Mouse (Mus musculus) forebrain, embryonic 14.5 days (tissue): ENCODE results near the gene Shisa8. TPM values are rescaled to one million over a fixed set of nuclear protein-coding genes. Genes with fewer than 3 reads are reported as not detected.

Experiments
- ATAC-seq: fragments of 200-750 bp; cut with Nextera tagmentation; 2 replicates; pipeline ENCODE4 v1.8.0; 2017; ENCODE audit warnings: mild to moderate bottlenecking, moderate library complexity
- DNase-seq: peaks from one replicate; pipeline ENCODE4 v3.0.0-alpha.2; 2015; ENCODE audit warnings: low spot score
- H3K27ac ChIP-seq: fragments of 300-500 bp; sonication (generic); 2 replicates; pipeline ENCODE4 v1.5.1; 2014; ENCODE audit warnings: low read depth, mild to moderate bottlenecking, control low read depth, low read length, moderate library complexity
- H3K27me3 ChIP-seq: fragments of 300-500 bp; sonication (generic); replicated peaks from 2 replicates; pipeline ENCODE4 v1.6.1; 2014; ENCODE audit warnings: low read length, control low read depth, mixed read lengths; ENCODE audit not compliant: control insufficient read depth, insufficient read depth
- H3K36me3 ChIP-seq: fragments of 300-500 bp; sonication (generic); 2 replicates; pipeline ENCODE4 v1.6.1; 2014; ENCODE audit warnings: low read length, control low read depth; ENCODE audit not compliant: control insufficient read depth, insufficient read depth
- H3K4me1 ChIP-seq: fragments of 300-500 bp; sonication (generic); 2 replicates; pipeline ENCODE4 v1.6.1; 2014; ENCODE audit warnings: antibody characterized with exemption, low read length, control low read depth; ENCODE audit not compliant: control insufficient read depth, insufficient read depth
- H3K4me2 ChIP-seq: fragments of 300-500 bp; sonication (generic); 2 replicates; pipeline ENCODE4 v1.6.1; 2014; ENCODE audit warnings: mild to moderate bottlenecking, control low read depth, low read length
- H3K4me3 ChIP-seq: fragments of 300-500 bp; sonication (generic); 2 replicates; pipeline ENCODE4 v1.5.1; 2014; ENCODE audit warnings: low read depth, low read length, control low read depth
- H3K9ac ChIP-seq: fragments of 300-500 bp; sonication (generic); 2 replicates; pipeline ENCODE4 v1.6.1; 2014; ENCODE audit warnings: mild to moderate bottlenecking, low read length, control low read depth, moderate library complexity
- H3K9me3 ChIP-seq: fragments of 300-500 bp; sonication (generic); replicated peaks from 2 replicates; pipeline ENCODE4 v1.6.1; 2016; ENCODE audit warnings: low read length, control low read depth, mixed read lengths; ENCODE audit not compliant: control insufficient read depth
- WGBS: fragments of 180-500 bp; shearing (Covaris S2); extraction: QIAGEN DNeasy Blood & Tissue Kit; methylation state at CpG from one replicate; pipeline ENCODE4 v1.1.7; 2014; 5-methylcytosine and 5-hydroxymethylcytosine counted together
- polyA plus RNA-seq: library from polyadenylated mRNA; unstranded; fragments of >200 nt; fragmentation: Nextera tagmentation; extraction: Ambion mirVana; gene quantifications from 2 replicates; pipeline ENCODE4 v1.2.1, GENCODE M21; 2014

Gene Shisa8
- polyA plus RNA-seq, 1 experiment from 2014 or later, result 0.61 TPM

DNA sequence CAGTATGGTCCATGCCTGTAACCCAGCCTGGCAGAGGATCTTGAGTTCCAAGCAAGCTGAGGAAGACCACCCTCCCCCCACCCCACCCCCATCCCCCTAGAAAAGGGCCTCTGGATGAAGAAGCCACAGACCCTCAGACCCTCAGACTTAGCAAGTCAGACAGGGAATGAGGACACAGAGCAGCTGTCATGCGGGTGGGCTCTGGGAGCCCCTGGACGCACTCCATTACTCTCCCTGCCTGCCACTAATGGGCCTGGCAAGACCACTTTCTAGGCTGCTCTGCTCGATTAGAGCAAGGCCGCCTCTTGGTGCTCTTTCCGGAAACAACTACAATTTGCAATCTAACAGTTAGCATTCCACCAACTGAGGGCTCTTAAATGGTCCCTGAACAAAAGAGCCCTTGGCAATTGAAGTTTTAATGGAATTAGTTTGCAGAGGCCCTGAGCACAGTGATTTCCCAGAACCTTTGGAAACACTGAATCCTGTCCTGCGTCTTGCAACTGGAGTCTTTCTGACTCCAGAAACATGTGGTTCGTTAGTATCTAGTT lies 34.8 kb downstream of the Shisa8 start:
- 87% methylated on average over 7 of the region's 7 CpGs for WGBS
- no peak overlapping the region for H3K9ac ChIP-seq
- ATAC-seq, result no peak

DNA sequence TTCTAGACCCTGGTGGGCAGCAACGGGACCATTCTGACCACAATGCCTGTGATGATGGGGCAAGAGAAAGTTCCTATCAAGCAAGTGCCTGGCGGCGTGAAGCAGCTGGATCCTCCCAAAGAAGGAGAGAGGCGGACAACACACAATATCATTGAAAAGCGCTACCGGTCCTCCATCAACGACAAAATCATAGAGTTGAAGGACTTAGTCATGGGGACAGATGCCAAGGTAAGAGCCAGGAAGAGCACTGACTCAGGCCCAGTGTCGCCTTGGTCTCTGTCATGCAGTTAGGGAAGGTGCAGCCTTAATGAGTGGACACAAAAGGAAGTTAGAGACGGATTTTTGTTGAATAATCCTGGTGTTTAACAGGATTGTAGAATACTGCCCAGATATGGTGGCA lies 37.5 kb downstream of the Shisa8 start:
- no peak for ATAC-seq
- Histone ChIP-seq H3K9ac (no peak overlapping the region), H3K9me3 (no peaks in the 10 kb centered on the region), H3K27ac (no peak overlapping the region), H3K4me1 (no peaks in the 10 kb centered on the region), H3K4me2 (no peak overlapping the region), H3K36me3 (peaks cover 96% of the 10 kb centered on the region), H3K4me3 (no peak overlapping the region), H3K27me3 (no peaks in the 10 kb centered on the region)
- WGBS, result 95% methylated on average over 9 of the region's 9 CpGs
- DNase-seq, result no peak

More for the DNA sequence above, 34.8 kb downstream of the Shisa8 start:
- 0 out of 2 replicates have a peak, but pooled peaks cover 5% of the 10 kb centered on the region for H3K9me3 ChIP-seq
- no peaks in the 10 kb centered on the region for H3K27me3 ChIP-seq
- peaks cover 97% of the 10 kb centered on the region for H3K36me3 ChIP-seq
- H3K4me2 ChIP-seq, result no peak overlapping the region
- no peak for DNase-seq
- no peak overlapping the region for H3K27ac ChIP-seq
- H3K4me3 ChIP-seq, result no peak overlapping the region
- H3K4me1 ChIP-seq, result no peaks in the 10 kb centered on the region

DNA sequence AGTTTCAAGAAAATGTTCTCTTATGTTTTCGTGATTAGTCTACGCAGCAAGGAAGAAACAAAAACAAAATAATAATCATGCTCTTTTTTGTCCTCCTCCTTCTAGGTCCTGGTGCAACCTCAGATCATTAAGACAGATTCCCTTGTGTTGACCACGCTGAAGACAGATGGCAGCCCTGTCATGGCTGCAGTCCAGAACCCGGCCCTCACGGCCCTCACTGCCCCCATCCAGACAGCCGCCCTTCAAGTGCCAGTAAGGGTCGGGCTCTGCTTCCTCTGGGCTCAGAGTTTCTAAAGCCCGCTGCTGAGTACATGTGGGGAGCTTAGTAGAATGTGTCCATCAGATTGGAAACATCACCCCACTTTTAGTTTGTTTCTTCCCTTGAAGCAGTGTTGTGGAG lies 40.0 kb downstream of the Shisa8 start:
- Histone ChIP-seq H3K9ac (no peak overlapping the region), H3K27ac (no peak overlapping the region), H3K36me3 (peaks cover 77% of the 10 kb centered on the region), H3K4me3 (no peak overlapping the region), H3K9me3 (no peaks in the 10 kb centered on the region), H3K4me2 (no peak overlapping the region), H3K4me1 (no peaks in the 10 kb centered on the region), H3K27me3 (no peaks in the 10 kb centered on the region)
- ATAC-seq (no peak), DNase-seq (no peak)
- 75% methylated on average over 8 of the region's 8 CpGs for WGBS

DNA sequence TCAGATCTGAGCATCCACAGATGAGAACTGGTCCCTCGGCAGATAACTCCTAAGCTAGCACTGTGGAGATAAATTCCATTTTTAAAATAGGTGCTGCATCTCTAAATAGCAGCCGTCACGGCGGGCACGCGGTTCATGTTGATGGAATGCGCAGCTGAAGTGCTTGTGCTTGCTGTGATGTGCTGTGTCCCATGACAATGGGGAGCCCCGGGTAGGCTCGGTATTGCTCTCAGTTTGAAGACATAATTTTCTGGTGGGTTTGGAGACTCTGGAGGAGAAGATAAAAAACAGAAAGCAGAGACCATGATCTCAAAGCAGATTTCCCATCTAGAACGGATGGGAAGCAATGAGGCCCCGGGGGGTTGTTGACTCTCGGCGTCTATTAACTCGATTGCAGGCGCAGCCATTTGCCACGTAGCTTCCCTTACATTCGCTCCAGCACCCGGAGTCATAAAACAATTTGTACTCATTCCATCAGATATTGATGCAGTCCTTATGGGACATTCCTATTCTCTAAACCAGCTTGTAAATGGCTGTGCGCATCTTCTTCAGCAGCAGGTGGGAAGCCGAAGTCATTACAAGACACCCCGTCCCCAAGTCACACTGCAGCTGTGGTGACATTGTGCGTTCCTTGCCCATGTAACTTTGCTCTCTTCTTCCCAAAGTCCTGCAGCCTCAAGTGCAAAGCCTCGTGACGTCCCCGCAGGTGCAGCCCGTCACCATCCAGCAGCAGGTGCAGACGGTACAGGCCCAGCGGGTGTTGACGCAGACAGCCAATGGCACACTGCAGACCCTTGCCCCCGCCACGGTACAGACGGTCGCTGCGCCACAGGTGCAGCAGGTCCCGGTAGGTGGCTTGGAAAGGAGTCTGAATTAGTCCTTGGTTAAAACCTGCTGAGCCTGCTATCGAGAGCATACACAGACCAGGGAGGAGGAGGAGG lies 41.9 kb downstream of the Shisa8 start:
- Histone ChIP-seq H3K36me3 (peaks cover 59% of the 10 kb centered on the region), H3K4me2 (no peak overlapping the region), H3K27me3 (no peaks in the 10 kb centered on the region), H3K4me1 (peaks cover 6% of the 10 kb centered on the region; the same call in 1 of the 2 replicates), H3K9me3 (no peaks in the 10 kb centered on the region), H3K4me3 (no peak overlapping the region), H3K9ac (no peak overlapping the region), H3K27ac (no peak overlapping the region)
- WGBS, result 87% methylated on average over 36 of the region's 36 CpGs
- no peak for ATAC-seq
- no peak for DNase-seq

DNA sequence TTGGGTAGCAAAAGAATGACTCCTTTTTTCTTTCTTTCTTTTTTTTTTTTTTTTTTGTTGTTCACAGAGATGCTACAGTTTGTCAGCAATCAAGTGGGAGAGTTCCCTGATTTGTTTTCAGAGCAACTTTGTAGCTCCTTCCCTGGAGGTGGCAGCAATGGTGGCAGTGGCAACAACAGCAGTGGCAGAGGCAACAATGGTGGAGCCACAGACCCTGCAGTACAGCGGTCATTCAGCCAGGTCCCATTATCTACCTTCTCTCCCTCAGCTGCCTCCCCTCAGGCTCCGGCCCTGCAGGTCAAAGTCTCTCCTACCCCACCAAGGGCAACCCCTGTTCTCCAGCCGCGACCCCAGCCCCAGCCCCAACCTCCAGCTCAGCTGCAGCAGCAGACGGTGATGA lies 42.9 kb downstream of the Shisa8 start:
- no peak overlapping the region for H3K4me2 ChIP-seq
- peaks cover 49% of the 10 kb centered on the region for H3K36me3 ChIP-seq
- H3K4me1 ChIP-seq, result peaks cover 6% of the 10 kb centered on the region; the same call in 1 of the 2 replicates
- WGBS, result 83% methylated on average over 5 of the region's 5 CpGs
- H3K27me3 ChIP-seq, result no peaks in the 10 kb centered on the region
- ATAC-seq (no peak), DNase-seq (no peak)
- H3K4me3 ChIP-seq, result no peak overlapping the region
- peak overlapping the region; percentile 8; the same call in 1 of the 2 replicates for H3K9ac ChIP-seq
- no peaks in the 10 kb centered on the region for H3K9me3 ChIP-seq
- H3K27ac ChIP-seq, result no peak overlapping the region

DNA sequence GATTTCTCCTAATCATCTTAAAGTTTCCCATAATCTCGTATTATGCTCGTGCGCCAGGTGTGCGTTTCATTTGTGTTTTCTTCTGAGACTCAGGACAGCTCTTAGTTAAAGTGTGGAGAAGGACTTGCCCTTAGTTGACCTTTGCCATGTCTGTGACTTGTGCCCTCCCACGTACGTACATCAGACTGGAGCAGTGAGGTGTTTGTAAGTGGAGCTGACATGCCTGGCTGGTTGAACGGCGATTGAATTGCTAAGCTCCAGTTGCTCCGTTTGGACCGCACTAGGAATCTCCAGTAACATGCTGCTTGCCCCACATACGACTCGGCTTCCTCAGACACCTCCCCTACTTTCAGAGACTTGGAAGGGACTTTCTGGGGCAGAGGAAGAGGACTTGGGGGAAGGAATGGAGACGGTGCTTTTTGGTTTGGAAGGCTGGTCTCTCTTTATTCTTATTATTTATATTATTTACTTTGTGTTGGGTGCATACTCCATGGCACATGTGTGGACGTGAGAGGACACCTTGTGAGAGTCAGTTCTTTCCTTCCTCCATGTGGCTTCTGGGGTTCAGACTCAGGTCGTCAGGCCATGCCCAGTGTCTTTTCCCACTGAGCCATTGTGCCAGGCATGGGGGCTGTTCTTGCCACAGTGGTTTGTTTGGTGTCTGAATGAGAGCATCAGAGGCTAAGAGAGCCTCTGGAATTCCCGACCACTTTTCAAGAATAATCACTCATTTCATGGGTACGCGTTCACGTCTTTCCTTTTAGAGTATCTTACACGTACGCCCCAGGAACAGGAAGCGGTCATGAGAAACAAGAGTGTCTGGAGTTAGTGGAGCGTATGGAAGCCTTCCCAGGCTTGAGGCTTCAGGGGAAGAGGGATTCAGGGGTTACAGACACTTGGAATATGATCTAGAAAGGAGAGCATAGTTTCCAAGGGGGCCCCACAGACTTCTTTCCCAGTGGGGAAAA lies 45.1 kb downstream of the Shisa8 start:
- WGBS, result 73% methylated on average over 23 of the region's 23 CpGs
- Histone ChIP-seq H3K4me1 (peaks cover 6% of the 10 kb centered on the region; the same call in 1 of the 2 replicates), H3K9me3 (no peaks in the 10 kb centered on the region), H3K4me3 (no peak overlapping the region), H3K4me2 (no peak overlapping the region), H3K27ac (no peak overlapping the region), H3K36me3 (peaks cover 29% of the 10 kb centered on the region), H3K9ac (no peak overlapping the region), H3K27me3 (no peaks in the 10 kb centered on the region)
- ATAC-seq, result no peak
- no peak for DNase-seq

DNA sequence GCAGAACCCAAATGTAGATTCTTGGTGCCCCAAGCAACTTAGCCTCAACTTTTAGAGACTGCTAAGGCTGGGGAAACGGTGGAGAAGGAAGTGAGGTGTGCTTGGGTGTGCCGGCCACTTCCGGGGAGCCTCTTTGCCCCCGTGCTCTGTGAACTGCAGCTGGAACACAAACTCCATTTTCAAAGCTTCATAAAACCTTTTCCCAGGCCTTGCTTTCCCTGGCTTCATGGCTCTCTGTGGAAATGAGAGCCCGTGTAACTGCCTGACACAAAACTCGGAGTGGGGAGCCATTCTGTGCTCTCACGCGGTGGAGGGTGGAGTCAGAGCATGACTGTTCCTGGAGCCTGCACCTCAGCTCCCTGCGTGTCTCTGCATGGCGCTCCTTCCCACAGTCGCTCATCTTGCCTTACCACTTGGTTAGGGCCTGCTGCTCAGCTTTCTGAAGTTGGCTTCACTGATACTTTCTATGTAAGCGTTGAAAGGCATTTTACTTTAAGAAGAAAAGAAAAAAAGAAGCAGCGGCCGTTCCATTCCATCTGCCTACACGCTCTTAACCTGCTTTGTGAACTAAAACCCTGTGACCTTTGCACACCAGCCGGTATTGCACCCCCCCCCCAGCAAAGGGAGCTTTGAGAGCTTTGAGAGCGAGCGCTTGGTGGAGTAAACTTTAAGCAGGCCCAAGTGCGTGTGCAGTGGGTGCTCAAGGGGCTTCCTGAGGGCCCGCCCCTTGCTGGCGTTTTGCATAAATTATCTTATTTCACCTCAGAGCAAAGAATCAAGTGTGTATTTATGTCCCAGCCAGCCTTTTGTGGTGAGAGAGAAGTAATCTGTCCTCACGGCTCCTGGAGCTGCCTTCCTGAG lies 46.1 kb downstream of the Shisa8 start:
- Histone ChIP-seq H3K27ac (no peak overlapping the region), H3K4me3 (no peak overlapping the region), H3K9me3 (no peaks in the 10 kb centered on the region), H3K36me3 (peaks cover 19% of the 10 kb centered on the region), H3K9ac (0 out of 2 replicates have a peak overlapping the region, but pooled peaks have one; percentile 5), H3K4me1 (peaks cover 6% of the 10 kb centered on the region; the same call in 1 of the 2 replicates), H3K4me2 (no peak overlapping the region), H3K27me3 (no peaks in the 10 kb centered on the region)
- 47% methylated on average over 22 of the region's 22 CpGs for WGBS
- peak; percentile 33; the same call in 1 of the 2 replicates for ATAC-seq
- no peak for DNase-seq
